Mouse (Mus musculus): Measurements from ENCODE around the gene Mpzl2. TPM values are rescaled to one million over a fixed set of nuclear protein-coding genes. Genes with fewer than 3 reads are reported as not detected.

Mpzl2 gene
- total and polyA plus RNA-seq, 2 experiments from 2014 or later, result 2.0 to 4.6 TPM

DNA sequence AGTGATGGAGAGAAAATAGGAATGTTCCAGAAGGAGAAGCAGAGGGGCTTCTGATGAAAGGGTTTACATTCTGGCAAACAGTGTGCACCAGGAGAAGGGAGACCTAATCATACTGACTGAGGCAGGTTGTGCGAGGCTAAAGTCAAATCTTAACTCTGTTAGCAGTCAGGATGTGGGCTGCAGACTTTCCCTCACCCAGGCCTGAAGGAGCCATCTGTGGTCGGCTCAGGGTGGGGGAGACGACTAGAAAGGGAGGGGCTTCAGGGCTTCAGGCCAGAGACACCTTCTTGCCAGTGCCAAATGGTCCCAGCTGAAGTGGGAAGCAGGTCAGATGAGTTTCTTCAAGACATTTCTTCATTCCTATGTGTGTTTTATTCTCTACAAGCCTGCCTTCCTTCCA lies 58.8 kb downstream of the Mpzl2 start:
- 49% methylated on average over 3 of the region's 3 CpGs for WGBS
- Histone ChIP-seq H3K36me3 (ENCODE audit: insufficient read depth) (no peaks in the 10 kb centered on the region), H3K9ac (no peak overlapping the region), H3K27me3 (ENCODE audit: insufficient read depth, low read length) (no peaks in the 10 kb centered on the region), H3K9me3 (ENCODE audit: low read length) (no peaks in the 10 kb centered on the region), H3K4me1 (ENCODE audit: insufficient read depth) (no peaks in the 10 kb centered on the region), H3K4me3 (ENCODE audit: low read depth, low read length) (no peak overlapping the region), H3K4me2 (ENCODE audit: low read depth) (no peak overlapping the region), H3K27ac (ENCODE audit: low read depth, low read length) (no peak overlapping the region)
- no peak for TF ChIP-seq CTCF (IDR thresholded peaks at IDR 0.05; ENCODE audit: low read depth)
- no peak for DNase-seq
- no peak for ATAC-seq

DNA sequence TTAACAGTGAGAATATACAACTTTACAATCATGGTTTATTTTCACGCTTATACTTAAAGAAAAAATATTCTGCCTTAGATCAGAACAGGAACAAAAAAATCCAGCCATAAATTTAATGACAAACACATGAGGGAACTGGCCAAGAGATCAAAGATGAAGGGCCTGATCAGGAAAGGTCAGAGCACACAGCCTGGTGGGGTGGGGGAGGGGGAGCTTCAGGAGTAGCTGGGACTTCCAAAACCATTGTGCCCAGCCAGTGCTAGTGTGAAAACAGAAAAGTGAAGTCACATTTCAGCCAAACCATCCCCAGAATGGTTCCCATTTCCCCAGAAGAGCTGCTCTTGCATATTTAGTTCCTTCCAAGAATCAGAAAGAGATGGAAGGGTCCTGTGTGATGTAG lies 62.9 kb downstream of the Mpzl2 start:
- no peak overlapping the region for H3K27ac ChIP-seq (ENCODE audit: low read depth, low read length)
- no peak for TF ChIP-seq CTCF (IDR thresholded peaks at IDR 0.05; ENCODE audit: low read depth)
- H3K9ac ChIP-seq, result no peak overlapping the region
- H3K4me2 ChIP-seq (ENCODE audit: low read depth), result no peak overlapping the region
- 89% methylated on average over 1 of the region's 1 CpGs for WGBS
- H3K36me3 ChIP-seq (ENCODE audit: insufficient read depth), result no peaks in the 10 kb centered on the region
- no peaks in the 10 kb centered on the region for H3K27me3 ChIP-seq (ENCODE audit: insufficient read depth, low read length)
- DNase-seq (no peak), ATAC-seq (no peak)
- no peaks in the 10 kb centered on the region for H3K9me3 ChIP-seq (ENCODE audit: low read length)
- H3K4me1 ChIP-seq (ENCODE audit: insufficient read depth), result no peaks in the 10 kb centered on the region
- H3K4me3 ChIP-seq (ENCODE audit: low read depth, low read length), result no peak overlapping the region

DNA sequence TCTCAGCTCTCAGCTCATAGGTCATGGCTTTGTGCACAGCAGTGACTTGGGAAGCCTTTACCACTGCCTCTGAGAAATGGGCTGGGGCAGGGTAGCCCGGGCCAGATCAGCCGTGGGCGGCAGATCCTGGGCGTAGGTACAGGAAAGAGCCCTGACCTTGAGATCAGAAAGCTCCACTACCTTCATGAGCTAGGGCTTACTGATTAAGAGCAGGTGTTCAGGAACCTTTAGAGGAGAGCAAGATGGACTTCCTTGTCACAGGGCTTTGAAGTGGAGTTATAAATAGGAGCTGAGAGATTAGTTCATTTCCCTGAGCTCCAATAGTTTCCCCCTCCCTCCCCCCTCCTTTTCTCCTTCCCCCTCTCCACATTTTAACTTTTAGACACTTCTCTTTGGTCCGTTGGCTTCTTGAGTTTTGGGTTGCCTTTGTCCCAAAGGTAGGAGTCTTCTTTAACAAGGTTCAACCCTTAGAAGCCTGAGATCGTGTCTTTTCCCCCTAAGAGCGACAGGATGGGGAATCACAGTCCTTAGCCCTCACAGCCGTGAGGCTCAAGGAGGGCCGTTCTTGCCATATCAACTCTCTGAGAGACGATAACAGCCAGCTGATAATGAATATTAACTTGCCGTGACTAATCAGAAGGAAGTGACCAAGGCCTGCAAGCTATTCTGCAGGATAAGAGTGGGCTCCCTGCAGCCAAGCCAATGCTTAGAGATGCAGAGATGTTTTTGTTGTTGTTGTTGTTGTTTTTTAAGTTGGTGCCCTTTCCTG lies 63.8 kb downstream of the Mpzl2 start:
- Histone ChIP-seq H3K36me3 (ENCODE audit: insufficient read depth) (no peaks in the 10 kb centered on the region), H3K4me1 (ENCODE audit: insufficient read depth) (no peaks in the 10 kb centered on the region), H3K9me3 (ENCODE audit: low read length) (no peaks in the 10 kb centered on the region), H3K4me3 (ENCODE audit: low read depth, low read length) (no peak overlapping the region), H3K27ac (ENCODE audit: low read depth, low read length) (no peak overlapping the region), H3K9ac (no peak overlapping the region), H3K27me3 (ENCODE audit: insufficient read depth, low read length) (no peaks in the 10 kb centered on the region), H3K4me2 (ENCODE audit: low read depth) (no peak overlapping the region)
- WGBS, result 83% methylated on average over 11 of the region's 11 CpGs
- no peak for DNase-seq
- no peak for TF ChIP-seq CTCF (IDR thresholded peaks at IDR 0.05; ENCODE audit: low read depth)
- ATAC-seq, result no peak

Other genes starting within 250 kb of the Mpzl2 start
- gene Tmem25, start 240.5 kb upstream of the Mpzl2 start, total RNA-seq (2014; rRNA removed), result 11.8 and 12.8 TPM in 2 replicates
- gene Tmem25, start 240.5 kb upstream of the Mpzl2 start, polyA plus RNA-seq (2015; fragmentation: Nextera tagmentation; extraction: Ambion mirVana), result 11.6 and 14.9 TPM in 2 replicates
- 0.69 and 2.6 TPM in 2 replicates for gene Ttc36, start 236.7 kb upstream of the Mpzl2 start, total RNA-seq (2014; rRNA removed)
- 0.68 and 0.71 TPM in 2 replicates for gene Ttc36, start 236.7 kb upstream of the Mpzl2 start, polyA plus RNA-seq (2015; fragmentation: Nextera tagmentation; extraction: Ambion mirVana)
- gene Kmt2a, start 158.5 kb upstream of the Mpzl2 start, total RNA-seq (2014; rRNA removed), result 14.5 and 18.5 TPM in 2 replicates
- gene Kmt2a, start 158.5 kb upstream of the Mpzl2 start, polyA plus RNA-seq (2015; fragmentation: Nextera tagmentation; extraction: Ambion mirVana), result 6.7 and 13.7 TPM in 2 replicates
- gene Atp5l, start 119.1 kb upstream of the Mpzl2 start, total RNA-seq (2014; rRNA removed), result 216 and 362 TPM in 2 replicates
- gene Atp5l, start 119.1 kb upstream of the Mpzl2 start, polyA plus RNA-seq (2015; fragmentation: Nextera tagmentation; extraction: Ambion mirVana), result 859 and 1,152 TPM in 2 replicates
- gene Ube4a, start 74.2 kb upstream of the Mpzl2 start, total RNA-seq (2014; rRNA removed), result 40.9 and 51.5 TPM in 2 replicates
- 22.6 and 28.9 TPM in 2 replicates for gene Ube4a, start 74.2 kb upstream of the Mpzl2 start, polyA plus RNA-seq (2015; fragmentation: Nextera tagmentation; extraction: Ambion mirVana)
- gene Cd3g, start 59.4 kb upstream of the Mpzl2 start, total RNA-seq (2014; rRNA removed), result not detected in 2 replicates
- gene Cd3g, start 59.4 kb upstream of the Mpzl2 start, polyA plus RNA-seq (2015; fragmentation: Nextera tagmentation; extraction: Ambion mirVana), result not detected in 2 replicates
- not detected in 2 replicates for gene Cd3d, start 58.0 kb upstream of the Mpzl2 start, total RNA-seq (2014; rRNA removed)
- gene Cd3d, start 58.0 kb upstream of the Mpzl2 start, polyA plus RNA-seq (2015; fragmentation: Nextera tagmentation; extraction: Ambion mirVana), result not detected in 2 replicates
- not detected in 2 replicates for gene Cd3e, start 30.2 kb upstream of the Mpzl2 start, total RNA-seq (2014; rRNA removed)
- 0.19 TPM in 1 of 2 replicates, not detected in the other for gene Cd3e, start 30.2 kb upstream of the Mpzl2 start, polyA plus RNA-seq (2015; fragmentation: Nextera tagmentation; extraction: Ambion mirVana)
- 1.8 and 3.7 TPM in 2 replicates for gene Mpzl3, start 15.4 kb downstream of the Mpzl2 start, total RNA-seq (2014; rRNA removed)
- 0.62 and 1.1 TPM in 2 replicates for gene Mpzl3, start 15.4 kb downstream of the Mpzl2 start, polyA plus RNA-seq (2015; fragmentation: Nextera tagmentation; extraction: Ambion mirVana)
- gene Jaml, start 39.4 kb downstream of the Mpzl2 start, total RNA-seq (2014; rRNA removed), result 0.23 TPM in 1 of 2 replicates, not detected in the other
- 0.16 and 0.19 TPM in 2 replicates for gene Jaml, start 39.4 kb downstream of the Mpzl2 start, polyA plus RNA-seq (2015; fragmentation: Nextera tagmentation; extraction: Ambion mirVana)
- gene Scn2b, start 78.0 kb downstream of the Mpzl2 start, total RNA-seq (2014; rRNA removed), result 8.6 and 11.5 TPM in 2 replicates
- 3.6 and 5.4 TPM in 2 replicates for gene Scn2b, start 78.0 kb downstream of the Mpzl2 start, polyA plus RNA-seq (2015; fragmentation: Nextera tagmentation; extraction: Ambion mirVana)
- 0.43 and 0.69 TPM in 2 replicates for gene Scn4b, start 98.6 kb downstream of the Mpzl2 start, total RNA-seq (2014; rRNA removed)
- gene Scn4b, start 98.6 kb downstream of the Mpzl2 start, polyA plus RNA-seq (2015; fragmentation: Nextera tagmentation; extraction: Ambion mirVana), result 0.36 and 0.59 TPM in 2 replicates
- 0.38 TPM in 1 of 2 replicates, not detected in the other for gene BC049352, start 142.2 kb downstream of the Mpzl2 start, total RNA-seq (2014; rRNA removed)
- gene BC049352, start 142.2 kb downstream of the Mpzl2 start, polyA plus RNA-seq (2015; fragmentation: Nextera tagmentation; extraction: Ambion mirVana), result 0.28 and 0.47 TPM in 2 replicates
- gene Tmprss4, start 164.3 kb downstream of the Mpzl2 start, total RNA-seq (2014; rRNA removed), result not detected in 2 replicates
- gene Tmprss4, start 164.3 kb downstream of the Mpzl2 start, polyA plus RNA-seq (2015; fragmentation: Nextera tagmentation; extraction: Ambion mirVana), result not detected in 2 replicates
- gene Il10ra, start 229.3 kb downstream of the Mpzl2 start, total RNA-seq (2014; rRNA removed), result 1.4 and 1.6 TPM in 2 replicates
- gene Il10ra, start 229.3 kb downstream of the Mpzl2 start, polyA plus RNA-seq (2015; fragmentation: Nextera tagmentation; extraction: Ambion mirVana), result 0.46 and 0.48 TPM in 2 replicates